Mouse (Mus musculus): ENCODE results near the gene Usp2.

GRCm38 (mm10) chr9:44071914-44072598 lies 5.2 kb downstream of the Usp2 start:
- no peak for TF ChIP-seq CTCF (IDR thresholded peaks at IDR 0.05; ENCODE audit: borderline replicate concordance, insufficient read depth, low read length)
- TF ChIP-seq POLR2A (IDR thresholded peaks at IDR 0.05; ENCODE audit: low read depth, low read length) = no peak
